Mouse (Mus musculus) hindbrain, embryonic 11.5 days (tissue): Measurements from ENCODE around the gene Camkmt. TPM values are rescaled to one million over a fixed set of nuclear protein-coding genes. Genes with fewer than 3 reads are reported as not detected.

Experiments
- ATAC-seq: fragments of 200-750 bp; cut with Nextera tagmentation; 2 replicates; pipeline ENCODE4 v1.8.0; 2017; ENCODE audit warnings: mild to moderate bottlenecking, moderate TSS enrichment, moderate library complexity; ENCODE audit not compliant: low FRiP score
- DNase-seq: peaks from one replicate; pipeline ENCODE4 v3.0.0-alpha.2; 2015; ENCODE audit warnings: low spot score
- H3K27ac ChIP-seq: fragments of 300-500 bp; sonication (generic); 2 replicates; pipeline ENCODE4 v1.5.1; 2014; ENCODE audit warnings: mild to moderate bottlenecking, low read depth, low read length
- H3K27me3 ChIP-seq: fragments of 300-500 bp; sonication (generic); 2 replicates; pipeline ENCODE4 v1.6.1; 2014; ENCODE audit warnings: mild to moderate bottlenecking, low read length, moderate library complexity, mixed read lengths; ENCODE audit not compliant: control insufficient read depth, insufficient read depth
- H3K36me3 ChIP-seq: fragments of 300-500 bp; sonication (generic); 2 replicates; pipeline ENCODE4 v1.6.1; 2014; ENCODE audit warnings: mild to moderate bottlenecking, low read length, moderate library complexity, mixed read lengths; ENCODE audit not compliant: control insufficient read depth, insufficient read depth
- H3K4me1 ChIP-seq: fragments of 300-500 bp; sonication (generic); replicated peaks from 2 replicates; pipeline ENCODE4 v1.6.1; 2014; ENCODE audit warnings: low read length, mixed read lengths; ENCODE audit not compliant: control insufficient read depth, insufficient read depth
- H3K4me2 ChIP-seq: fragments of 300-500 bp; sonication (generic); replicated peaks from 2 replicates; pipeline ENCODE4 v1.6.1; 2014; ENCODE audit warnings: mild to moderate bottlenecking, low read depth, low read length
- H3K4me3 ChIP-seq: fragments of 300-500 bp; sonication (generic); 2 replicates; pipeline ENCODE4 v1.5.1; 2014; ENCODE audit warnings: low read depth, low read length
- H3K9ac ChIP-seq: fragments of 300-500 bp; sonication (generic); 2 replicates; pipeline ENCODE4 v1.6.1; 2014; ENCODE audit warnings: low read depth, low read length
- H3K9me3 ChIP-seq: fragments of 300-500 bp; sonication (generic); 2 replicates; pipeline ENCODE4 v1.6.1; 2016; ENCODE audit warnings: low read length; ENCODE audit not compliant: control insufficient read depth
- whole genome bisulfite sequencing: fragments of 180-500 bp; shearing (Covaris S2); extraction: QIAGEN DNeasy Blood & Tissue Kit; methylation state at CpG from one replicate; pipeline ENCODE4 v1.1.7; 2014; 5-methylcytosine and 5-hydroxymethylcytosine counted together
- polyA plus RNA-seq: library from polyadenylated mRNA; unstranded; fragments of >200 nt; fragmentation: Nextera tagmentation; extraction: Ambion mirVana; gene quantifications from 2 replicates; pipeline ENCODE4 v1.2.1, GENCODE M21; 2014

Camkmt gene
- polyA plus RNA-seq, 1 experiment from 2014 or later: 16.7 TPM

DNA sequence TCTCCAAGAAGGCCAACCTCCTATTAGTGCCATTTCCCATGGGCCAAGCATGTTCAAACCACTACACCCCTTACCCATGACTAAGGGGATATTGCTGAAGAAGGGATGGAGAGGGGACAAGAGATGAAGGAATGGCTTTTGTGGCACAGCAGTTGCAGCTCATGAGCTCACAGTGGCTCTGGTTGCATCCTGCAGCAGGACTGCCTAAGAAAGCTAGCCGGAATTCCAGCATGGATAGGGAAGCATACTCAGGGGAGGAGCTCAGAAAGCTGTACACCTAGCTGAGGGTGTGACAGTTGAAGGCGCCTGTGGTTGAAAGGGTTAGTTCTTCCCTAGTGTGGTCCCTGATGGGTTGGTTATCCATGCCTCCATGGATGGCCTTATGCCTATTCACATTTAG is 78.4 kb downstream of the Camkmt start:
- no peak for DNase-seq
- no peak overlapping the region for H3K9ac ChIP-seq
- no peaks in the 10 kb centered on the region for H3K36me3 ChIP-seq
- no peaks in the 10 kb centered on the region for H3K27me3 ChIP-seq
- H3K9me3 ChIP-seq: no peaks in the 10 kb centered on the region
- H3K4me1 ChIP-seq: no peaks in the 10 kb centered on the region
- no peak overlapping the region for H3K4me3 ChIP-seq
- H3K27ac ChIP-seq: no peak overlapping the region
- H3K4me2 ChIP-seq: no peak overlapping the region
- ATAC-seq: no peak
- WGBS: 100% methylated on average over 2 of the region's 2 CpGs

DNA sequence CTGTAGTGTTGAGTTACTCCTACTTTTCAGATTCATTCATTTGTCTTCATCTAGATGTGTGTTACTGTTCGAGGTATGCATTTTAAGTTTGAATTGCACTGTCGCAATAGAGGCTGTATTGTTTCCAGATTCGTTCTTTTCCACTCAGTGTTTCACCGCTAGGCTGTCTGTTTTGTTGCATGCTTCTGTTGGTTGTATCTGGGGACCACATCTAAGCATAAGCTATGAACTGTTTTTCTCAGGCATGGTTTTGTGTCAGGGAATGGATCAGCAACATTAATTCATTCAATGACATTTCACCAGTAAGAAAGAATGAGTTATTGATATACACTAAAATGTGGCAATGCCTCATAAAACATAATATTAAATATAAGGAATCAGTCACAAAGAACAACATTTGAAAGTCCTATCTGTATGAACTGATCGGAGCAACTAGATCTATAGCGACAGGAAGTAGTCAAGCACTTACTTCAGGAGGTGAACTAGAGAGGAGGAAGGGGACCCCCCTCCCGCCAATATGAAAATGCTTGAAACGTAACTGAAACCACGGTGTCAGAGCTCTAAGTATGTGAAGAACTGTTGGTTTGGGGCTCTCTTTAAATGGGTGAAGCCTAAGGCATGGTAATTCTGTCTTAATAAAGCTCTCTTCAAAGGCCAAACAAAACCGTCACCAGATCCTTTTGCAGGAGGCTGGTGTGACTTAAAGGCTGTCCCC is 80.3 kb downstream of the Camkmt start:
- H3K36me3 ChIP-seq: no peaks in the 10 kb centered on the region
- H3K4me3 ChIP-seq: no peak overlapping the region
- no peaks in the 10 kb centered on the region for H3K27me3 ChIP-seq
- DNase-seq (no peak), ATAC-seq (no peak)
- 75% methylated on average over 10 of the region's 10 CpGs for WGBS
- H3K27ac ChIP-seq: no peak overlapping the region
- no peaks in the 10 kb centered on the region for H3K4me1 ChIP-seq
- H3K9ac ChIP-seq: no peak overlapping the region
- no peak overlapping the region for H3K4me2 ChIP-seq
- no peaks in the 10 kb centered on the region for H3K9me3 ChIP-seq

- Histone ChIP-seq H3K27me3 (no peaks in the 10 kb centered on the region), H3K4me1 (no peaks in the 10 kb centered on the region), H3K4me2 (no peak overlapping the region), H3K9me3 (no peaks in the 10 kb centered on the region), H3K4me3 (no peak overlapping the region), H3K27ac (no peak overlapping the region), H3K36me3 (no peaks in the 10 kb centered on the region), H3K9ac (no peak overlapping the region)
- WGBS: 26% methylated on average over 4 of the region's 4 CpGs
- peak; percentile 19 for DNase-seq
- ATAC-seq: no peak
These were observed 81.6 kb downstream of the Camkmt start for GRCm38 (mm10) chr17:85171951-85172350.

GRCm38 (mm10) chr17:85177231-85177630 is 86.9 kb downstream of the Camkmt start:
- Histone ChIP-seq H3K27me3 (no peaks in the 10 kb centered on the region), H3K27ac (no peak overlapping the region), H3K36me3 (no peaks in the 10 kb centered on the region), H3K9me3 (no peaks in the 10 kb centered on the region), H3K4me1 (no peaks in the 10 kb centered on the region), H3K4me3 (no peak overlapping the region), H3K9ac (no peak overlapping the region), H3K4me2 (no peak overlapping the region)
- DNase-seq (no peak), ATAC-seq (no peak)
- 34% methylated on average over 13 of the region's 13 CpGs for WGBS

DNA sequence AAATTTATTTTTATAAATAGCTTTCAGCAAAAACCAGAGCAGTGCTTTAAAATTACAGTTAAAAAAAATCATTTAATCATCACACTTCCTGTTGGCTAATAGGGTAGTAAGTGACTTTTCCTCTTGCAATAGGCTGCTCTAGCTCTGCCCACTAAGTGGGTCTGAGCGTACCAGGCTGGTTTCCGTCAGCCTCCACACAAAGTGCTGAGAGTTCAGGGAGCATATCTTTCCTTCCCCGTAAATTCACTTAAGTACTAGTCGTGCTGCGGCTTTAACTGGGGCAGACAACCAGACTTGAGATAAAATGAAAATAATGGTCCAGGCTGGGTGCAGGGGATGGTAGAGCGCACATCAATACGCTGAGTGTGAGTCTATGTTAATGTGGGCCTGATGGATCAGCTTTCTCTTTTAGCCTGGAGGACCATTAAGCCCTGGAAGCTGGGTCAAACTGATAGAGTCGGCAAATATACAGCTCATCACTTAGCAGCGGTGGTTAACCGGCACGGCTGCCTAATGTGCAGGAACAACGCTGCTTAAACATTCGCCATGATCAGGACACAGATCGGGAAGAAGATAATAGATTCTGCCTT is 90.2 kb downstream of the Camkmt start:
- DNase-seq (peak; percentile 13), ATAC-seq (0 out of 2 replicates have a peak, but pooled peaks have one; percentile 47)
- 45% methylated on average over 14 of the region's 14 CpGs for WGBS
- H3K36me3 ChIP-seq: no peaks in the 10 kb centered on the region
- H3K27ac ChIP-seq: no peak overlapping the region
- no peak overlapping the region for H3K9ac ChIP-seq
- no peaks in the 10 kb centered on the region for H3K27me3 ChIP-seq
- H3K4me2 ChIP-seq: no peak overlapping the region
- H3K9me3 ChIP-seq: no peaks in the 10 kb centered on the region
- H3K4me3 ChIP-seq: no peak overlapping the region
- no peaks in the 10 kb centered on the region for H3K4me1 ChIP-seq

DNA sequence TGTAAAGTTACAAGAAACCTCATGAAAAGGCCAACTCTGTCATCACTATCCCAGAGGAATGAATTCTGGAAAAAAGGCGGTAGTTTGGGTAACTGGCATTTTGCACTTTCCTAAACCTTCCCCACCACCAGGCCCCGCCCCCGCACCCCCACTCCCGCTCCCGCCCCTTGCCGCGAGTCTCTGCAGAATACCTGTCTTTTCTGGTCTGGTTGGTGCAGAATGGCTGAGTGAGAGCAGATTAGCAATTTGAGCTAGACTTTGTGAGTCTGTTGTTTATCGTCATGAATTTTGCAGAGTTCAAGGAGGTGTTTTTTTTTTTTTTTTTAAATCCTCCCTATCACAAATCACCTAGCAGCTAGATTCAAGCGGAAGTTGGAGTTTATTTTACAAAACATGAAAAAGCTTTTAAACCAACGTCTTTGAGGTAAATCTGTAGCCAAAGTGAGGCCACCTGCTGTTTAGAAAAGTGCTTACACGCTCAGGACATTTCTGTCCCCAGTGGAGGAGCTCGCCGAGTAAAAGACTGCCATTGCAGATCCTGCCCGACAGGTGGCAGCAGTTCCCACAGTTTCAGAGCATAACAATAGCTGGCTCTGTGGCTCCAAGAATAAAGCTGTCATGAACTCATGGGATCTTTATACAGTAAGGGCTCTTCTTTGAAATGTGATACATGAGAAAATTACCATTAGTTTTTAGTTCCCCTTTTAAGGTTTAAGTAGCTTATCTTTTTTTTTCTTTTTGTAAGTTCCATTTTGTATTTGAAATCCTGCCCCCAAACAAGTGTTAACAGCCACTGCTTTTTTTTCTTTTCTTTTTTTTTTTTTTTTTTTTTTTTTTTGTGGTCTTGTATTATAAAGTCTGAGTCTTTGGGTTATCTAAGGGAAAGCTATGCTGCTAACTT is 99.1 kb downstream of the Camkmt start:
- WGBS: 7% methylated on average over 14 of the region's 14 CpGs
- Histone ChIP-seq H3K4me1 (no peaks in the 10 kb centered on the region), H3K36me3 (no peaks in the 10 kb centered on the region), H3K27me3 (no peaks in the 10 kb centered on the region), H3K4me3 (no peak overlapping the region), H3K27ac (no peak overlapping the region), H3K9me3 (no peaks in the 10 kb centered on the region), H3K9ac (no peak overlapping the region), H3K4me2 (no peak overlapping the region)
- DNase-seq (peak; percentile 92), ATAC-seq (peak; percentile 75)

DNA sequence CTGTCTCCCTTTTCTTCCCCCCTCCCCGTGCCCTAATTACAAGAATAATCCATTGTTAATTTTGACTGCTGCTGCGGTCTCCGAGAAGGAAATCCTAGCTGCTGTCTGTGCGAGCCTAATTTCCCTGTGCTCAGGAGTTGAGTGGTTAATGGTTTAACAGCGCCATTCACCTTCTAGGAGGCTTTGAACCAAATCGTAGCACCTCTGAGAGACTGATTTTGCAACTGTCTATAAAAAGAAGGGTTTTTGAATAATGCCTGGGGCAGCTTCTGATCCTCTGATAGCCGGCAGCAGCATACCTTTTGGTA is 99.7 kb downstream of the Camkmt start:
- 35% methylated on average over 7 of the region's 7 CpGs for WGBS

GRCm38 (mm10) chr17:85193294-85193693 is 102.9 kb downstream of the Camkmt start:
- ATAC-seq: no peak
- Histone ChIP-seq H3K27ac (no peak overlapping the region), H3K36me3 (no peaks in the 10 kb centered on the region), H3K4me2 (no peak overlapping the region), H3K4me3 (no peak overlapping the region), H3K9me3 (no peaks in the 10 kb centered on the region), H3K9ac (no peak overlapping the region), H3K27me3 (no peaks in the 10 kb centered on the region), H3K4me1 (no peaks in the 10 kb centered on the region)
- no peak for DNase-seq
- 74% methylated on average over 11 of the region's 11 CpGs for WGBS

More for the DNA sequence above, 99.7 kb downstream of the Camkmt start:
- Histone ChIP-seq H3K27ac (no peak overlapping the region), H3K27me3 (no peaks in the 10 kb centered on the region), H3K9ac (no peak overlapping the region), H3K4me1 (no peaks in the 10 kb centered on the region), H3K36me3 (no peaks in the 10 kb centered on the region), H3K4me3 (no peak overlapping the region), H3K9me3 (no peaks in the 10 kb centered on the region), H3K4me2 (no peak overlapping the region)
- DNase-seq (peak; percentile 11), ATAC-seq (no peak)
